Mouse (Mus musculus): ENCODE data around the gene Dnajc15.
"Not testable (repeated sequence)": the region's sequence is repeated elsewhere in the genome, so short reads cannot be mapped to it uniquely, and the experiment has no call there.

Dnajc15 gene

GRCm38 (mm10) chr14:77874304-77875241, at the start of gene Dnajc15:
Gene Dnajc15 (minus strand): TSS chr14:77875125.
- peak; percentile 90 for DNase-seq (ENCODE audit: low spot score)

- DNase-seq (ENCODE audit: low spot score), result no peak
Observed at GRCm38 (mm10) chr14:77923076-77923865, 48.3 kb upstream of the Dnajc15 start.

- no peak for DNase-seq (ENCODE audit: low spot score)
Observed at GRCm38 (mm10) chr14:77921641-77922040, 46.7 kb upstream of the Dnajc15 start.

GRCm38 (mm10) chr14:77915776-77916175, 40.9 kb upstream of the Dnajc15 start:
- no peak for DNase-seq (ENCODE audit: low spot score)

DNA sequence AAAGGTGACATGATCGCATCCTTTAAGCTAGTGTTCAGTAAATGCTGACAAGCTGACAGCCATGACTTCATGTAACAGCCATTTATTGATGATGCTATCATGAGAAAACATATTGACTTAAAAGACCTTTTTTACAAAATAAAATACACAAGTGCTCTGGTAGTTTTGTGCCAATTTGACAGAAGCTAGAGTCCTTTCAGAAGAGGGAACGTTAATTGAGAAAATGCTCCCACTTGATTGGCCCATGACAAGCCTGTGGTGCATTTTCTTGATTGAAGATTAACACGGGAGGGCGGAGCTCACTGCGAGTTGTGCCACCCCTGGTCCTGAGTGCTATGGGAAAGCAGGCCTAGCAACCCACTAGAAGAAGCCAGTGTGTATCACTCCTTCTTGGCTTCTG, 31.7 kb upstream of the Dnajc15 start:
- DNase-seq (ENCODE audit: low spot score), result no peak

- DNase-seq (ENCODE audit: low spot score), result no peak
Observed at GRCm38 (mm10) chr14:77905466-77905865, 30.5 kb upstream of the Dnajc15 start.

DNA sequence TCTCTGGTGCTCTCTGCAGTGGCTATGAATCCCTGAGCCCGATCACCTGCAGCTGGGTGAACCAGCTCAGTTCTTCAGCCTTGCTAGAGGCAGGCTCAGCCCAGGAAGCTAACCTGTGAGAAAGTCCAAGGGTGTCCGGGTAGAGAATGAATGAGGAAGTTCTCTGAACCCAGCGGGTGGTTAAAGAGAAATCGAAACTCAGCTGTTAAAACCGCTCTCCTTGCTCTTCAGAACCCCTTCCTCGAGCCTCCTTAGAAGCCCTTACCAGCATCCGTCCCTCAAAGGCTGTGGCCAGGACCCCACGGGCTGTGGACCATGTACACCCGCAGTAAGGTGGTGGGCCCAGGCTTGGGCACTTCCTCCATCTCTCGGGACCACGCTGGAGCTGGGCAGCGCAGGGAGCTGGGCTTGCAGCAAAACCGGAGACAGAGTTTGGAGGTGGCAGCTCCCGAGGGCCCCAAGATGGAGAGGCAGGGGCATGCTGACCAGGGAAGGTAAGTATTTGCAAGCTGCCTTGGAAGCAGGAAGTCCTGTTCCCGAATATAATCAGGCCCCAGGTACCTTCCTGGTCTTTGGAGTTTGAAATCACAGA, 29.3 kb upstream of the Dnajc15 start, which contains the start of gene Epsti1:
TSS of gene Epsti1 (plus strand) at position 69 of the 592 bp plus-strand sequence.
- peak; percentile 3 for DNase-seq (ENCODE audit: low spot score)

GRCm38 (mm10) chr14:77902541-77902940, 27.6 kb upstream of the Dnajc15 start:
- DNase-seq (ENCODE audit: low spot score), result no peak

DNA sequence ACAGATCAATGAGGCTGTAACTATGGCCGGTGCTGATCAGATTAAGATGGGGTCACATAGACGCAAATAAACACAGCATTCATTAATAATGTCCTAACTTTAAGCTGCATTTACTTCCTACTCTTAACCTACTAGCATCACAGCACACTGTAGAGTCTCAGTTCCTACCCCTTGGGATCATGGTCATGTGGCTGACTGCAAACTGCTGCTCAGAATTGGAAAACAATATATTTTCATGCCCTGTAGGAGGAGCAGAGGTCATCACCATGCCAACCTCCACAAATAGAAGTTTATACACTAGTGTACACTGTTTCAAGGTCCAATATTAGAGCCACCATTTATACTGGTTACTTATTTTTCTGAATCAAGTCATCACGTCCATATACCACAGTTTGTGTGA, 21.0 kb upstream of the Dnajc15 start:
- no peak for DNase-seq (ENCODE audit: low spot score)

- DNase-seq (ENCODE audit: low spot score), result no peak
Observed at GRCm38 (mm10) chr14:77889911-77890310, 15.0 kb upstream of the Dnajc15 start.

DNA sequence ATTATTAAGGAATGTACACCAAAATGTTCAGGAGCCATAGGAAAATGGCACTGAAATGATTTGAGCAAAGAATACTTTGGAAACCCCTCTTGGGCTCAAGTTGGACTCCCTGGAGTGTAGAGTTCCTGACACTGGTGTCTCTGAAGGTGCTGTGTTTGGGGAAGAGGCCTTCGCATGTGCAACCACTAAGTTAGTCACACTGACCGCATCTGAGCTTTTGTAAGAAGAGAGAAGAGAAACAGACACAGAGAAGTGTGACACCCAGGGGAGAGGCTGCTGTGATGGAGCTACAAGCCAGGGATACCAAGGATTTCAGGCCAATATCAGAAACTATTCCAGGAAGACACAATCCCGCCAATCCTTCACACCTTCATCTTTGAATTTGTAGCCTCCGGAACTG, 12.0 kb upstream of the Dnajc15 start:
- DNase-seq (ENCODE audit: low spot score), result no peak

DNA sequence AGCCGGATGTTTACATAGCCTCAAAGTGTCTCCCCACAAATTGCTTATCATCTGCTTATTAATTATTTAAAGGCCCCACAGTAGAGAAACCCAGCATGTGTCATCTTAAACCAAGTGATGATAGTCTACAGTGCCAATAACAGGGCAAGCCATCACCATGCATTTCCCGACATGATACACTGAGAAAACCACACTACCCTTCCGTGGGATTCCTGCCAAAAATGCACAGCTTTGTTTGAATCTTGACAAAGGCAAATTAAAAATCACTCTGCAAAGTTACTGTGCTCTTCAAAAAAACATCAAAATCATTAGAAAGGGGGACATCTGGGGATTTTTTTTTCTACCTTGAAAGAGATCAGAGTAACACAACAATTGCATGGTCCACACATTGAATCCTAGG, 11.5 kb upstream of the Dnajc15 start:
- no peak for DNase-seq (ENCODE audit: low spot score)

- no peak for DNase-seq (ENCODE audit: low spot score)
Observed at GRCm38 (mm10) chr14:77882669-77883068, 7.7 kb upstream of the Dnajc15 start.

DNA sequence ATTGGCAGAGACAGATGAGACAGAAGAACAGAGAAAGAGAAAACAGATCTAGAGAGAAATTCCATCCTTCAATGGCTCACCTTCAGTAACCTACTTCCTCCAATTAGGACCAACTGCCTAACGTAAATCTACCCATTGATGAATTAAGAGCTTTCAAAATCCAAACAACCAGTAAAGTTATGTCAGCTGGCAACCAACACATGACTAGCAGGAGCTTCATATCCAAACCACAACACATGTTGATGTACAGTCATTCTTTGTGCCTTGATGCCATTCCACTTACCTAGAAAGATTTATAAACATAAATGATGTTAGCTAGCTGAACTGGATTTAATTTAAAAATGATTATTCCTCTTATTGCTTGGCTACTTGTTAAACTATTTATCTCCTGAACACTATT, 7.1 kb upstream of the Dnajc15 start:
- no peak for DNase-seq (ENCODE audit: low spot score)

GRCm38 (mm10) chr14:77877876-77878275, 3.0 kb upstream of the Dnajc15 start:
- DNase-seq (ENCODE audit: low spot score), result not testable (repeated sequence)

- DNase-seq (ENCODE audit: low spot score), result no peak
Observed at GRCm38 (mm10) chr14:77876199-77876598, 1.3 kb upstream of the Dnajc15 start.

GRCm38 (mm10) chr14:77871380-77871975, 3.4 kb downstream of the Dnajc15 start:
- no peak for DNase-seq (ENCODE audit: low spot score)

DNA sequence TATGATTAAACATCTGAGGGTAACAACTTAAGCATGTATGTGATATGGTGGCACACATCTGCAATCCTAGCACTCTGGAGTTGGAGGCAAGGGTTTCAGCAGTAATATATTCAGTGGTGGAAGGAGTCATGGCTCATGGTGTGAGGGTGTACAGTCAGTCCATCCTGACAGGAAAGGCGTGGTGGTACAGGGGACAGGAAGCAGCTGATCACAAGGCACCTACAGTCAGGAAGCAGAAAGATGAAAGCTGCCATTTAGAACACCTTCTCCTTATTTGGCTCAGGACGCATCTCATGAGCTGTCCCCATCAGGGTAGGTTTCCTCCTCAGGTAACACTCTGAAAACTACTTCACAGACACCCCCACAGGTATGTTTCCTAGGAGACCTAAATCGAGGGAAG, 4.0 kb downstream of the Dnajc15 start:
- no peak for DNase-seq (ENCODE audit: low spot score)

DNA sequence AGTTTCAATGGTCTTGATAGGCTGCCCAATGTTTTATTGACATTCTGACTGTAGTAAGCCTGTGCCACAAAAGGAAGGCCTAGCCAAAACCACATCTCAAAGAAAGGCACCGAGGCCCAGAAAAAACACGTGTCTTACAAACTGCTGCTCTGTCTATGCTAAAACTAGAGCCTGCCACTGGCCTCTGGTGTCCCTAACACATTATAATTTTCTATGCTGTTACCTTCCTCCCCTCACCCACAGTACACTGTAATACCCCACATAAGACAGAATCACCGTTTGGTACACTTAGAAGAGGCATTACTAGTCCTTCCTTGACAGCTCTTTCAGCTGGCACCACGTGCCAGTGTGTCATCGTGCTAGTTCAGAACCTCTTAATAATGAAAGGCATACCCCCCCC, 7.3 kb downstream of the Dnajc15 start:
- no peak for DNase-seq (ENCODE audit: low spot score)

DNA sequence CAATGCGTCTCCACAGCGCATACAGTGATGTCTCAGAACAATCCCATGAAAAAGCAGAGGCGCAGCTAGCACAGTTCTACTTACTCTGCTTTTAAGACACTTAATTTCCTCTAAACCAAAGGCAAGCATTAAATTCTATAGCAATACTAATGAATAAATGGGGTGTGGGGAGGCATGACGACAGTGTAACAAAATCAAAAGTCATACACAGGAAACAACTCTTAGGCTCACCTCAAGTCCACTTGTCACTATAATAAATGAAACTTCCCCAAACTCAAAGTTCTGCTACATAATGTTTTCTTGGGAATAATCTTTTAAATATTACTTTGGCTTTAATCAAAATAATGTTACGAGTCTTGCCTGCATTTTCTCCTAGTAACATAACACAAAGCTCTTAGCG, 10.4 kb downstream of the Dnajc15 start:
- no peak for DNase-seq (ENCODE audit: low spot score)

DNA sequence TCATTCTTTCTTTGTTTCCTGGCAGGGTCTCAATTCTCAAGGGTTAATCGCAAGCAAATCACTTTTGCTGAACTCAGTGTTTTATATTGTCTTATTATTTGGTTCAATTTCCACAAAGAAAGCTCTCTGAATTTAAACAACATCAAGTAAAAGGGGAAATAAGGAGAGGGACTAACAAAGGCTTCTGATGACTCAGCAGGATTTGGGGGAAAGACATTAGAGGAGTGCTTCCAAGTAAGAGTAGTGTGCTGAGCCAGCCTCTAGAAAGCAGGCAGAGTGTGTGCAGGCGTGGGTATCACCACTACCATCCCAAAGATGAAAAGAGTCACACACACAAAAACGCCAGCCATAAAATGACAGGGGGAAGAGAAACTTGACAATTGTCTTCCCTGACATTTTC, 10.9 kb downstream of the Dnajc15 start:
- DNase-seq (ENCODE audit: low spot score), result no peak

All from urinary bladder, postnatal 25 days (tissue).